Mouse (Mus musculus) neural tube, embryonic 12.5 days (tissue): ENCODE measurements around the gene Ube2c. TPM values are rescaled to one million over a fixed set of nuclear protein-coding genes. Genes with fewer than 3 reads are reported as not detected.
A peak's percentile ranks its signal among the peaks of the same experiment; 100 is the strongest.

ENCODE experiments used
- ATAC-seq: fragments of 200-750 bp; cut with Nextera tagmentation; 2 replicates; pipeline ENCODE4 v1.8.0; 2017; ENCODE audit warnings: low read depth, mild to moderate bottlenecking, moderate TSS enrichment, moderate library complexity; ENCODE audit not compliant: low FRiP score
- H3K27ac ChIP-seq: fragments of 300-500 bp; sonication (generic); 2 replicates; pipeline ENCODE4 v1.5.1; 2016
- H3K27me3 ChIP-seq: fragments of 300-500 bp; sonication (generic); replicated peaks from 2 replicates; pipeline ENCODE4 v1.6.1; 2016; ENCODE audit warnings: mild to moderate bottlenecking
- H3K36me3 ChIP-seq: fragments of 300-500 bp; sonication (generic); 2 replicates; pipeline ENCODE4 v1.6.1; 2016; ENCODE audit warnings: mild to moderate bottlenecking
- H3K4me1 ChIP-seq: fragments of 300-500 bp; sonication (generic); 2 replicates; pipeline ENCODE4 v1.6.1; 2016
- H3K4me2 ChIP-seq: fragments of 300-500 bp; sonication (generic); replicated peaks from 2 replicates; pipeline ENCODE4 v1.6.1; 2016; ENCODE audit warnings: mild to moderate bottlenecking
- H3K4me3 ChIP-seq: fragments of 300-500 bp; sonication (generic); 2 replicates; pipeline ENCODE4 v1.5.1; 2016
- H3K9ac ChIP-seq: fragments of 300-500 bp; sonication (generic); 2 replicates; pipeline ENCODE4 v1.6.1; 2016; ENCODE audit warnings: mild to moderate bottlenecking
- H3K9me3 ChIP-seq: fragments of 300-500 bp; sonication (generic); 2 replicates; pipeline ENCODE4 v1.6.1; 2016; ENCODE audit warnings: mild to moderate bottlenecking
- WGBS: fragments of 180-500 bp; shearing (Covaris S2); methylation state at CpG from one replicate; pipeline ENCODE4 v1.1.7; 2016; 5-methylcytosine and 5-hydroxymethylcytosine counted together
- polyA plus RNA-seq: library from polyadenylated mRNA; unstranded; fragments of >200 nt; fragmentation: Nextera tagmentation; extraction: Ambion mirVana; gene quantifications from 2 replicates; pipeline ENCODE4 v1.2.1, GENCODE M21; 2016

The Ube2c gene
- polyA plus RNA-seq, 1 experiment from 2014 or later: 311 TPM

DNA sequence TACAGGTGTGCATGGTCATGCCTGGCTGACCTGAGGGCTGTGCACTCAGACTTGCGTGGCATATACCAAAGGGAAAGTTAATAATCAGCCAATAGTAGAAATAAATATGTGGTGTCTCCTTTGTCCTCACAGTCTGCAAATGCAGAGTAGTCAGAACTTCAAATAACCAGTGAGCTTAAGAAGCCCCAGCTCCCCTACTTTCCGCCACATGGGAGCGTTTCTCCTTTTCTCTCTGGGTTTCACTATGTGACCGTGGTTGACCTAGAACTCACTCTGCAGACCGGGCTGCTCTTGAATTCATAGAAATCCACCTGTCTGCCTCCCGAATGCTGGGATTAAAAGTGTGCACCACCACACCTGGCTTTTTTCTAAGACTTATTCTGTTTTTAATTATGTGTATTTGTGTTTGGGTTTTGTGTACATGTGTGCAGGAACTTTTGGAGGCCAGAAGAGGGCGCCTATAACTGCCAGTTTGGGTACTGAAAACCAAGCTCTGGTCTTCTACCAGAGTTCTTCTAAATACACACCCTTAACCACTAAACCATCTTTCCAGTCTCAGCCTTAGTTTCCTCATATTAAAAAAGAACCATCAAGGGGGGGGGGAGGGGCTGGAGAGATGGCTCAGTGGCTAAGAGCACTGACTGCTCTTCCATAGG is 14.4 kb downstream of the Ube2c start:
- ATAC-seq: no peak
- no peaks in the 10 kb centered on the region for H3K9me3 ChIP-seq
- WGBS: 79% methylated on average over 7 of the region's 7 CpGs
- no peak overlapping the region for H3K4me3 ChIP-seq
- no peak overlapping the region for H3K27ac ChIP-seq
- H3K4me1 ChIP-seq: no peaks in the 10 kb centered on the region
- no peak overlapping the region for H3K9ac ChIP-seq
- H3K4me2 ChIP-seq: no peak overlapping the region
- H3K36me3 ChIP-seq: peaks cover 2% of the 10 kb centered on the region; the same call in 1 of the 2 replicates
- H3K27me3 ChIP-seq: no peaks in the 10 kb centered on the region

DNA sequence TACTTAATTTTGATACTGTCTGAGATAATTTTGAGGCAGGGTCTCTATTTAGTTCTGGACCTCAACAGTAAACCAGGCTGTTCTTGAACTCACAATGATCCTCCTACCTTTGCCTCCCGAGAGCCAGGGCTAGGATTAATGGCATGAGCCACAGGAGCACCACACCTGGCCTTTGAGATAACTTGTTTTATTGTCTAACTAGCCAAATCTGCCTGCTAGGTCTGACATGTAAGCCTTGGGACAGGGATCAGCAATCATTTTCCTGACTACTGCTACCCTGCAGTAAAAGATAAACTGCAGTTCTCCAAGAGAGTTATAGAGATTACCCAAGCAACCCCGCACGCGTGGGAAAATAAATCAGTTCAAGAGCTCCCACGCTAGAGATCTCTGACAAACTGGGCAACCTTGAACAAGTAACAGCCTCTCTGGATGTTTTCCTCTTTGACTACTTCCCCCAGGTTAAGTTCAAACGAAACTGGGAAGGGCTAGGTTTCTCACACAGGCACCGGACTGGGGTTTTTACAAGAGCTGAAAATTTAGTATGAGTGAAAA is 15.2 kb downstream of the Ube2c start:
- Histone ChIP-seq H3K27ac (no peak overlapping the region), H3K4me2 (peak overlapping the region; percentile 93), H3K9ac (peak overlapping the region; percentile 71; the same call in 1 of the 2 replicates), H3K4me1 (no peaks in the 10 kb centered on the region), H3K9me3 (no peaks in the 10 kb centered on the region), H3K4me3 (peak overlapping the region; percentile 60), H3K27me3 (no peaks in the 10 kb centered on the region), H3K36me3 (peaks cover 3% of the 10 kb centered on the region; the same call in 1 of the 2 replicates)
- WGBS: 12% methylated on average over 7 of the region's 7 CpGs
- no peak for ATAC-seq

DNA sequence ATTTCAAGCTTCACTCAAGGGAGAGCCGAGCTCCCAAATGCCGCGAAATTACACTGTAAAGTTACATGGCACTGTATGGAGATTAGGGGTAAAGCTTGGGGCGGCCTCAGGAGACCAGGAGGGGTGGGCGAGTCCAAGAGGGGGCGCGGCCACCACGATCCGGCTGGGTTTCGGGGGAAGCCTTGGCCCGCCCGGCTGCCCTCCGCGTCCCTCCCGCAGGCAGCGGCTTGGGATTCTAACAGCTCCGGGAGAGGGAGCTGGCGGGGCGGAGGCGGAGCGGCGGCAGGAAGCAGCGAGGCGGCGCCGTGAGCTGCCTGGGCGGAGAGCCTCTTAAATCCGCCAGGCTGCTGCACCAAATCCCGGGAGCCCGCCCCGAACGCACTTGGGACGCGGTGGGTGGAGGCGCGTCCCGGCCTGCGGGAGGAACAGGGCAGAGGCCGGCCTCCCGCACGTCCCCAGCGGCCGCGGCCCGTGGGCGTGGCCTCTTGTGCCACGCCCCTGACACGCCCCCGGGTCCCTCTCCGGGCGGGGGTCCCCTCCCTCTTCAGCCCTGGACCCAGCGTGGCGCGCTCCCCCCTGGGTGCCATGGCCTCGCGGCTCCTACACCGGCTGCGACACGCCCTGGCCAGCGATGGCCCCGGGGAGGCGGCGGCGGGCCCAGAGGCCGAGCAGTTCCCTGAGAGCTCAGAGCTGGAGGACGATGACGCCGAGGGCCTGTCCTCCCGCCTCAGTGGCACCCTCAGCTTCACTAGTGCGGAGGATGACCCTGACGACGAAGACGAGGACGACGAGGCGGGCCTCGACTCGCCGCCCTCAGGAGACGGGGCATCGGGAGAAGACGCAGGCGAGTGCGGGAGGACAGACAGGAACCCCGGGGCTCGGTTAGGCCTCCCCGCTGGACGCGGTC is 16.0 kb downstream of the Ube2c start, which contains the start of gene Snx21:
Gene Snx21 (plus strand): TSS at position 343 of the 907 bp plus-strand sequence.
- Histone ChIP-seq H3K27me3 (no peaks in the 10 kb centered on the region), H3K27ac (0 out of 2 replicates have a peak within 1 kb of the TSS, but pooled peaks have one; percentile 17), H3K4me3 (peak within 1 kb of the TSS; percentile 60), H3K4me1 (no peaks in the 10 kb centered on the region), H3K36me3 (peaks cover 3% of the 10 kb centered on the region; the same call in 1 of the 2 replicates), H3K9ac (peak within 1 kb of the TSS; percentile 71), H3K9me3 (no peaks in the 10 kb centered on the region), H3K4me2 (peak within 1 kb of the TSS; percentile 93)
- peak; percentile 85 for ATAC-seq
- under 1% methylated on average over 84 of the region's 89 CpGs for WGBS

DNA sequence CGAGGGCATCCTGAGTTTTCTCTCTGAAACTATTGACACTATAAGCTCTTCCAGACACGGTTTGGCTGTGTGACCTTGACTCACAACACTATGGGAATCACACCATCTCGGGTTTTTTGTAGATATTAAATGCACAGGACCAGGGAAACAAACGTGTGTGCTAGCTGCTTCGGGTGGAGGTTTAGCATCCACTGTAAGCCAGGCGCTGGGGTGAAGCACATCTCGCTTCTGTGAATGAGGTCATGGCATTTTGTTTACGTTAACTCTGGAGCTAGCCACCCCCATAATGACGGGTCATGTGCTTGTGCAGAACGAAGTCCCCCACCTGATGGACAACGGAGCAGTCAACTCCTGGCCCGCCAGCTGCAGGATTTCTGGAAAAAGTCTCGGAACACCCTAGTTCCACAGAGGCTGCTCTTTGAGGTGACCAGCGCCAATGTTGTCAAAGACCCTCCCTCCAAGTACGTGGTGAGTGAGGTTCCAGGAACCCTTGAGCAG is 16.7 kb downstream of the Ube2c start:
- ATAC-seq: 0 out of 2 replicates have a peak, but pooled peaks have one; percentile 8
- Histone ChIP-seq H3K27me3 (no peaks in the 10 kb centered on the region), H3K4me1 (no peaks in the 10 kb centered on the region), H3K36me3 (peaks cover 4% of the 10 kb centered on the region), H3K4me3 (peak overlapping the region; percentile 60), H3K4me2 (peak overlapping the region; percentile 93), H3K27ac (no peak overlapping the region), H3K9me3 (no peaks in the 10 kb centered on the region), H3K9ac (peak overlapping the region; percentile 71)
- 11% methylated on average over 15 of the region's 15 CpGs for WGBS

DNA sequence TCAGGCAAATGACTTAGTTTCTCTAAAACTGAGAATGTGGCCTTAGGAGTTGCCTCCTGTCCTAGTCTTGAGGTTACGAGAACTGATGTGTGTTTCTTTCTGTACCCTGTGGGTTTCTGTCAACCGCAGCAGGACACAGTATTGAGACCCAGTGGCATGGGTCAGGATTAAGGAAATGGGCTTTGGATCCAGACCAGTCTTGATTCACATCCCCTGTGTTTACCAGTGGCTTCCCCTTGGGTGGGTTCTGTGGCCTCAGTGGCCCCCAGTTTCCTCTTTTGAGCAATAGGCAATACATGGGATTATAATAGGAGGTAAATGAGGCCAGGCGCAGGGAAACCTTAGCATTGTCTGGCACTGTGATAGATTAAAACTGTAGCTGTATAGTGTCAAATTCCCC is 17.3 kb downstream of the Ube2c start:
- no peak for ATAC-seq
- peak overlapping the region; percentile 93 for H3K4me2 ChIP-seq
- no peaks in the 10 kb centered on the region for H3K9me3 ChIP-seq
- H3K4me1 ChIP-seq: no peaks in the 10 kb centered on the region
- H3K36me3 ChIP-seq: peaks cover 10% of the 10 kb centered on the region
- no peaks in the 10 kb centered on the region for H3K27me3 ChIP-seq
- WGBS: 89% methylated on average over 3 of the region's 3 CpGs
- H3K4me3 ChIP-seq: no peak overlapping the region
- no peak overlapping the region for H3K27ac ChIP-seq
- H3K9ac ChIP-seq: no peak overlapping the region

DNA sequence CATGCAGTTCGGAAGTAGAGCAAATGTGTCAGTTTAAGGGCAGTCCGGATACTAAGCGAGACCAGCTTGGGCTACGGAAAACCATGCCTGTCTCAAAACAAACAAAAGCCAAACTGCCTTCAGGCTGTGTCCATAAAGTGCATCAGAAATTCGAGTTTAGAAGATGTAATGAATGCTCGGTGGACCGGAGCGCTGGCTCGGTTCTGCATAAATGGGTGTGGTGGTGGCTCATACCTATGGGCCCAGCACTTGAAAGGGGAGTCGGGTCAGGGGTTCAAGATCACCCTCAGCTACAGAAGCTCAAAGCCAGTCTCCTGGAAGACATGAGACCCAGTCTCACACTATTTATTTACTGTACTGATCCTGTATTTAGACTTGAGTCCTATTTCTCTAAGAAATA is 18.1 kb downstream of the Ube2c start:
- H3K36me3 ChIP-seq: peaks cover 18% of the 10 kb centered on the region
- 84% methylated on average over 10 of the region's 10 CpGs for WGBS
- H3K27me3 ChIP-seq: no peaks in the 10 kb centered on the region
- no peak overlapping the region for H3K9ac ChIP-seq
- H3K4me2 ChIP-seq: no peak overlapping the region
- H3K27ac ChIP-seq: no peak overlapping the region
- ATAC-seq: no peak
- no peaks in the 10 kb centered on the region for H3K9me3 ChIP-seq
- no peaks in the 10 kb centered on the region for H3K4me1 ChIP-seq
- no peak overlapping the region for H3K4me3 ChIP-seq

DNA sequence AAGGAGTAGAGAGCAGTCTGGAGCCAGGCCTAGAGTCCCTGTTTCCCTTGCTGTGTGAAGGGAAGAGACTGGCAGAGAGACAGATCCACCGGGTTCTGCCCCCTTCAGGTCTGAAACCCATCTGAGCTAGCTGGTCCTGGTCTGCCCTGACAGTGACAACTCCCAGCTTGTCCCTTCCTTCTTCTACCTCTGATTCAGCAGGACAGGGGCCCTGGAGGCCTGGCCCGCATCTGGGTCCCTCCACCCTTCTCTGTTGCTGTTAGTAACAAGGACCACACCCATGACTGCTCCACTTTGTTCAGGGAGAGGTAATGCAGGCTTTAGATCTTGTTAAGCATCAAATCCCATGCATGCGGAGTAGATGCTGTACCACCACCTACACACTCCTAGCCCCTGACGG is 18.7 kb downstream of the Ube2c start:
- H3K27me3 ChIP-seq: no peaks in the 10 kb centered on the region
- H3K27ac ChIP-seq: no peak overlapping the region
- 81% methylated on average over 4 of the region's 4 CpGs for whole genome bisulfite sequencing
- peaks cover 24% of the 10 kb centered on the region for H3K36me3 ChIP-seq
- no peak for ATAC-seq
- H3K4me2 ChIP-seq: no peak overlapping the region
- no peaks in the 10 kb centered on the region for H3K4me1 ChIP-seq
- no peak overlapping the region for H3K4me3 ChIP-seq
- no peaks in the 10 kb centered on the region for H3K9me3 ChIP-seq
- H3K9ac ChIP-seq: no peak overlapping the region

DNA sequence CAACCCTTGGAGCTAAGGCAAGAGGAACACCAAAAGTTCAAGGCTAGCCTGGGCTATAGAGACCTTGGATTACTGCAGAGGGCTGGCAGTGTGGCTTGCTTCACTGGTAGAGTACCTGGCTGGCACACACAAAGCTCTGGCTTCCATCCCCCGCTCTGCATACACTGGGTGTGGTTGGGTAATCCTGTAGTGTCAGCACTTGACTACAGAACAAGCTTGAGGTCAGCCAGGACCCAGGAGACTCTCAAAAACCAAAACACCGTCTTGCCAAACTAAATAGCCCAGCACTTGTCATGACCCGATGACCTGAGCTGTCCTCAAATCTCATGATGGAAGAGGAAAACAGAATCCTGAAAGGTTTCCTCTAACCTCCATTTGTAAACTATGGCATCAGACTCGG is 20.8 kb downstream of the Ube2c start:
- Histone ChIP-seq H3K9ac (no peak overlapping the region), H3K27me3 (no peaks in the 10 kb centered on the region), H3K4me1 (no peaks in the 10 kb centered on the region), H3K36me3 (peaks cover 38% of the 10 kb centered on the region), H3K4me2 (no peak overlapping the region), H3K4me3 (no peak overlapping the region), H3K27ac (no peak overlapping the region), H3K9me3 (no peaks in the 10 kb centered on the region)
- WGBS: 85% methylated on average over 4 of the region's 4 CpGs
- no peak for ATAC-seq

DNA sequence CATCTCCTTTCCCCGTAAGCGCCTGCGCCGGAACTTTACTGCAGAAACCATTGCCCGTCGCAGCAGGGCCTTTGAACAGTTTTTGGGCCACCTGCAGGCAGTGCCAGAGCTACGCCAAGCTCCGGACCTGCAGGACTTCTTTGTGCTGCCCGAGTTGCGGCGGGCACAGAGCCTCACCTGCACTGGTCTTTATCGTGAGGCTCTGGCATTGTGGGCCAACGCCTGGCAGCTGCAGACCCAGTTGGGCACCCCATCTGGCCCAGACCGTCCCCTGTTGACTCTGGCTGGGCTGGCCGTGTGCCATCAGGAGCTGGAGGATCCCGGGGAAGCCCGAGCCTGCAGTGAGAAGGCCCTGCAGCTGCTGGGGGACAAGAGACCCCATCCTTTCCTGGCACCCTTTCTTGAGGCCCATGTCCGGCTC is 22.2 kb downstream of the Ube2c start:
- H3K27me3 ChIP-seq: no peaks in the 10 kb centered on the region
- H3K4me3 ChIP-seq: no peak overlapping the region
- ATAC-seq: no peak
- H3K4me1 ChIP-seq: no peaks in the 10 kb centered on the region
- H3K4me2 ChIP-seq: no peak overlapping the region
- H3K9me3 ChIP-seq: no peaks in the 10 kb centered on the region
- H3K9ac ChIP-seq: no peak overlapping the region
- no peak overlapping the region for H3K27ac ChIP-seq
- peaks cover 52% of the 10 kb centered on the region for H3K36me3 ChIP-seq
- WGBS: 94% methylated on average over 18 of the region's 18 CpGs

DNA sequence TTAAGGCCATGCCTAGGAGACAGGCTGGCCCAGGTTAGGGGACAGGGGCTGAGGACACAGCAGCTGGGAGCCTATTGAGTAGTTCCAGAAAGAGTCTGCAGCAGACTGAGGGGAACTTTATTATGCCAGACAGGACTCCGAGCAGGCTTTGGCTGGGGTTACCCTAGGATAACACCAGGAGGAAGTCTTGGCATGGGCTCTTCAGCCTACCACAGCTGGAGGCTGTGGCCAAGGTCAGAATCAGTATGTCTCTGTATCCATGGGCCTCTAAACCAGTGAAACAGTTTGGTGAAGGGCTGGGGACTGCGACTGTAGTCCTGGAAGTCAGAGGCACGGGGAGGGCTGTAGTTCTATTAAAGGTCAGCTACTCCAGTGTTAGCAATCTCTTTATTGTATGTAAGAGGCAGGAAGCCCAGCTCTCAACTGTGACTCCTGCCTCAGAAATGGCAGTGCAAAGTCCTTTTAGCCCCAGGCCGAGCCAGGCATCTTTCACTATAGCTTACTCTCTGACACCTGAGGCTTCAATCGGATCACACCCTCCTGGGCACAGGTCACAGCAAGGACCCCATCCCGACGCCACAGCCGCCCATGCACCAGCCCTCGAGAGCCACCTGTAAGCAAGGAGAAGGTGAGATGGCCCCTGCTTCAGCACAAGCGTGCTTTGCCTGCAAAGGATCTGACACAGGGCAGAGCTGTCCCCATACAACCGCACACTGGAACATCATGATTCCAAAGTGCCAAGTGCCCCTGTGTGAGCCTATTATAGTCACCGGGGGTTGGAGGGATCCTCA is 22.9 kb downstream of the Ube2c start:
- no peak overlapping the region for H3K4me3 ChIP-seq
- WGBS: 94% methylated on average over 12 of the region's 12 CpGs
- H3K4me2 ChIP-seq: no peak overlapping the region
- H3K36me3 ChIP-seq: peaks cover 54% of the 10 kb centered on the region
- H3K9me3 ChIP-seq: no peaks in the 10 kb centered on the region
- no peak for ATAC-seq
- H3K27me3 ChIP-seq: no peaks in the 10 kb centered on the region
- no peak overlapping the region for H3K27ac ChIP-seq
- no peak overlapping the region for H3K9ac ChIP-seq
- H3K4me1 ChIP-seq: no peaks in the 10 kb centered on the region

DNA sequence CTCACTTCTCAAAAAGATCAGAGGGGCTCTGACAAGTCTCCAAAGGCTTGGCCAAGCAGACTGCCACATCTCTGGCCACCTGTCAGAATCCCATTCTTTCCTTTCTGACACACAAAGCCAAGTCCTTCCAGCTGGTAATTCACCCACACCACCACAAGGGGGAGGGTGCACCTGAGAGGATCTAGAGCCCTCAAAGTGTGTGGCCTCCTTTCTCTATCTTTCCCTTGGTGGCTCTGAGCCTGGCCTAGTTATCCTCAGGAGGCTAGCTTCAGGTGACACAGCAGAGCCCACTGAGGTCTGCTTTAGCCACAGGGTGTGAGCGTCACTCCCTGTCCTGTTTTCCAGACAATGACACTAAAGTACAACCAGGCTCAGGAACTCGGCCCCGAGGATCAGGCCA is 23.5 kb downstream of the Ube2c start:
- Histone ChIP-seq H3K9me3 (no peaks in the 10 kb centered on the region), H3K9ac (no peak overlapping the region), H3K4me2 (no peak overlapping the region), H3K27ac (no peak overlapping the region), H3K27me3 (no peaks in the 10 kb centered on the region), H3K4me3 (no peak overlapping the region), H3K4me1 (no peaks in the 10 kb centered on the region), H3K36me3 (peaks cover 59% of the 10 kb centered on the region)
- 90% methylated on average over 3 of the region's 3 CpGs for WGBS
- no peak for ATAC-seq
